Mouse (Mus musculus): ENCODE results near the gene Spire2. TPM values are rescaled to one million over a fixed set of nuclear protein-coding genes. Genes with fewer than 3 reads are reported as not detected.

The Spire2 gene
- polyA plus RNA-seq, 1 experiment from 2014 or later = 1.4 TPM

Other genes starting within 250 kb of the Spire2 start
- gene Rpl13, start 230.4 kb upstream of the Spire2 start, polyA plus RNA-seq (2016; fragmentation: Nextera tagmentation; extraction: Ambion mirVana) = 1,503 and 1,509 TPM in 2 replicates
- 0.40 and 0.53 TPM in 2 replicates for gene Cpne7, start 215.3 kb upstream of the Spire2 start, polyA plus RNA-seq (2016; fragmentation: Nextera tagmentation; extraction: Ambion mirVana)
- gene Sult5a1, start 174.4 kb upstream of the Spire2 start, polyA plus RNA-seq (2016; fragmentation: Nextera tagmentation; extraction: Ambion mirVana) = 15.9 and 16.0 TPM in 2 replicates
- 1.4 and 1.5 TPM in 2 replicates for gene Dpep1, start 146.5 kb upstream of the Spire2 start, polyA plus RNA-seq (2016; fragmentation: Nextera tagmentation; extraction: Ambion mirVana)
- gene Chmp1a, start 120.0 kb upstream of the Spire2 start, polyA plus RNA-seq (2016; fragmentation: Nextera tagmentation; extraction: Ambion mirVana) = 135 and 140 TPM in 2 replicates
- 5.0 and 6.5 TPM in 2 replicates for gene Spata33, start 119.9 kb upstream of the Spire2 start, polyA plus RNA-seq (2016; fragmentation: Nextera tagmentation; extraction: Ambion mirVana)
- 36.3 and 36.6 TPM in 2 replicates for gene Cdk10, start 107.9 kb upstream of the Spire2 start, polyA plus RNA-seq (2016; fragmentation: Nextera tagmentation; extraction: Ambion mirVana)
- gene Spata2l, start 96.5 kb upstream of the Spire2 start, polyA plus RNA-seq (2016; fragmentation: Nextera tagmentation; extraction: Ambion mirVana) = 1.6 and 1.8 TPM in 2 replicates
- 30.1 and 31.4 TPM in 2 replicates for gene Zfp276, start 78.5 kb upstream of the Spire2 start, polyA plus RNA-seq (2016; fragmentation: Nextera tagmentation; extraction: Ambion mirVana)
- gene Vps9d1, start 78.4 kb upstream of the Spire2 start, polyA plus RNA-seq (2016; fragmentation: Nextera tagmentation; extraction: Ambion mirVana) = 30.4 and 34.0 TPM in 2 replicates
- gene Fanca, start 14.1 kb upstream of the Spire2 start, polyA plus RNA-seq (2016; fragmentation: Nextera tagmentation; extraction: Ambion mirVana) = 37.0 and 40.0 TPM in 2 replicates
- 149 and 151 TPM in 2 replicates for gene Tcf25, start 41.0 kb downstream of the Spire2 start, polyA plus RNA-seq (2016; fragmentation: Nextera tagmentation; extraction: Ambion mirVana)
- gene Mc1r, start 74.4 kb downstream of the Spire2 start, polyA plus RNA-seq (2016; fragmentation: Nextera tagmentation; extraction: Ambion mirVana) = not detected in 2 replicates
- 9.1 and 14.4 TPM in 2 replicates for gene Tubb3, start 78.7 kb downstream of the Spire2 start, polyA plus RNA-seq (2016; fragmentation: Nextera tagmentation; extraction: Ambion mirVana)
- gene Def8, start 90.8 kb downstream of the Spire2 start, polyA plus RNA-seq (2016; fragmentation: Nextera tagmentation; extraction: Ambion mirVana) = 40.4 and 40.6 TPM in 2 replicates
- 69.5 and 72.0 TPM in 2 replicates for gene Afg3l1, start 145.2 kb downstream of the Spire2 start, polyA plus RNA-seq (2016; fragmentation: Nextera tagmentation; extraction: Ambion mirVana)
- 12.7 and 13.5 TPM in 2 replicates for gene Dbndd1, start 182.8 kb downstream of the Spire2 start, polyA plus RNA-seq (2016; fragmentation: Nextera tagmentation; extraction: Ambion mirVana)
- gene Gas8, start 186.1 kb downstream of the Spire2 start, polyA plus RNA-seq (2016; fragmentation: Nextera tagmentation; extraction: Ambion mirVana) = 38.8 and 41.1 TPM in 2 replicates